Mouse (Mus musculus) lung, postnatal 0 days (tissue): ENCODE measurements around the gene 2900011O08Rik. TPM values are rescaled to one million over a fixed set of nuclear protein-coding genes. Genes with fewer than 3 reads are reported as not detected.

Source experiments
- ATAC-seq: fragments of 200-750 bp; cut with Nextera tagmentation; 2 replicates; pipeline ENCODE4 v1.8.0; 2017; ENCODE audit warnings: moderate library complexity
- DNase-seq: peaks from one replicate; pipeline ENCODE4 v3.0.0-alpha.2; 2016; ENCODE audit warnings: low spot score
- H3K27ac ChIP-seq: fragments of 300-500 bp; sonication (generic); 2 replicates; pipeline ENCODE4 v1.5.1; 2014; ENCODE audit warnings: antibody characterized with exemption, mild to moderate bottlenecking, low read length, mixed read lengths
- H3K27me3 ChIP-seq: fragments of 300-500 bp; sonication (generic); replicated peaks from 2 replicates; pipeline ENCODE4 v1.6.1; 2014; ENCODE audit warnings: low read length, mixed read lengths; ENCODE audit not compliant: insufficient read depth
- H3K36me3 ChIP-seq: fragments of 300-500 bp; sonication (generic); 2 replicates; pipeline ENCODE4 v1.6.1; 2014; ENCODE audit warnings: low read length, mixed read lengths; ENCODE audit not compliant: insufficient read depth
- H3K4me1 ChIP-seq: fragments of 300-500 bp; sonication (generic); 2 replicates; pipeline ENCODE4 v1.6.1; 2014; ENCODE audit warnings: antibody characterized with exemption, low read depth, low read length, mixed read lengths; ENCODE audit not compliant: insufficient read depth
- H3K4me2 ChIP-seq: fragments of 300-500 bp; sonication (generic); replicated peaks from 2 replicates; pipeline ENCODE4 v1.6.1; 2014; ENCODE audit warnings: low read depth, mild to moderate bottlenecking, low read length, moderate library complexity, mixed read lengths
- H3K4me3 ChIP-seq: fragments of 300-500 bp; sonication (generic); 2 replicates; pipeline ENCODE4 v1.5.1; 2014; ENCODE audit warnings: low read depth, low read length
- H3K9ac ChIP-seq: fragments of 300-500 bp; sonication (generic); replicated peaks from 2 replicates; pipeline ENCODE4 v1.6.1; 2014; ENCODE audit warnings: low read depth, mild to moderate bottlenecking
- H3K9me3 ChIP-seq: fragments of 300-500 bp; sonication (generic); 2 replicates; pipeline ENCODE4 v1.6.1; 2016; ENCODE audit warnings: low read length, mixed read lengths
- CTCF ChIP-seq: IDR thresholded peaks from 2 replicates; pipeline ENCODE4 v1.5.1; 2016; ENCODE audit warnings: antibody characterized with exemption, mild to moderate bottlenecking
- EP300 ChIP-seq: IDR thresholded peaks from 2 replicates; pipeline ENCODE4 v1.6.1; 2016; ENCODE audit warnings: antibody characterized with exemption, mild to moderate bottlenecking, control low read depth
- WGBS: fragments of 180-500 bp; shearing (Covaris S2); extraction: QIAGEN DNeasy Blood & Tissue Kit; methylation state at CpG from one replicate; pipeline ENCODE4 v1.1.7; 2014; 5-methylcytosine and 5-hydroxymethylcytosine counted together
- polyA plus RNA-seq: library from polyadenylated mRNA; unstranded; fragments of >200 nt; fragmentation: Nextera tagmentation; extraction: Ambion mirVana; gene quantifications from 2 replicates; pipeline ENCODE4 v1.2.1, GENCODE M21; 2015

Gene 2900011O08Rik
- polyA plus RNA-seq, 1 experiment from 2014 or later = not detected

DNA sequence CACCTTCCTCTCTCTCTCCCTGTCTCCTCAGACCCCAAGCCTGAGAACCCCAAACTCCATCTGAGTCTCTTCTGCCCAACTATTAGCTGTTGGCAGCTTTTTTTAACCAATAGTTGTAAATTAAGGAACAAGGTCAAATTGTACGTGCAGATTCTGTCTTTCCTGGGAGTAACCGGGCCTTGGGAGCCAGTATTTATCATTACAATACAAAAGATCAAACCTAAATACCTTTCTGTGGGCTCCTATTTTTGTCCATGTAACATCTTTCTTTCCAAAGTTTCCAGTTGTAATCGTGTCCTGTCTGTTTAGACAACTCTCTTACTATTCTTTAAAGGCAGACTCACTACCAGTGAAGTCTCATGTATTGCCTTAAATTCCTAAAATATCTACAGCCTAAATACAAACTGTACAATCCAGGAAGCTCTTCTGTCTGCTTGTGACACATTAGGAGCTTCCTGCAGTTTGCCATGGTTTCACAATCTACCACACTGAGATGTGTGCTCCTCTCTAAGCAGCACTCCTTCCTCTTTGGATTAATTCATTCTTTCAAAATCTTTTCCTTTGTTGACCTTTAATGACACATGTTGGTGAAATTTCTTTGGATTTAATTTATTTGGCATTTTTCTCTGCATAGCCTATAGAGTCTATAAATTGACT is 34.9 kb downstream of the 2900011O08Rik start:
- no peaks in the 10 kb centered on the region for H3K27me3 ChIP-seq
- WGBS = 64% methylated on average over 3 of the region's 3 CpGs
- no peak overlapping the region for H3K9ac ChIP-seq
- no peaks in the 10 kb centered on the region for H3K9me3 ChIP-seq
- no peaks in the 10 kb centered on the region for H3K36me3 ChIP-seq
- ATAC-seq (no peak), DNase-seq (no peak)
- no peaks in the 10 kb centered on the region for H3K4me1 ChIP-seq
- H3K4me2 ChIP-seq = no peak overlapping the region
- H3K4me3 ChIP-seq = no peak overlapping the region
- TF ChIP-seq EP300 = no peak
- H3K27ac ChIP-seq = no peak overlapping the region

DNA sequence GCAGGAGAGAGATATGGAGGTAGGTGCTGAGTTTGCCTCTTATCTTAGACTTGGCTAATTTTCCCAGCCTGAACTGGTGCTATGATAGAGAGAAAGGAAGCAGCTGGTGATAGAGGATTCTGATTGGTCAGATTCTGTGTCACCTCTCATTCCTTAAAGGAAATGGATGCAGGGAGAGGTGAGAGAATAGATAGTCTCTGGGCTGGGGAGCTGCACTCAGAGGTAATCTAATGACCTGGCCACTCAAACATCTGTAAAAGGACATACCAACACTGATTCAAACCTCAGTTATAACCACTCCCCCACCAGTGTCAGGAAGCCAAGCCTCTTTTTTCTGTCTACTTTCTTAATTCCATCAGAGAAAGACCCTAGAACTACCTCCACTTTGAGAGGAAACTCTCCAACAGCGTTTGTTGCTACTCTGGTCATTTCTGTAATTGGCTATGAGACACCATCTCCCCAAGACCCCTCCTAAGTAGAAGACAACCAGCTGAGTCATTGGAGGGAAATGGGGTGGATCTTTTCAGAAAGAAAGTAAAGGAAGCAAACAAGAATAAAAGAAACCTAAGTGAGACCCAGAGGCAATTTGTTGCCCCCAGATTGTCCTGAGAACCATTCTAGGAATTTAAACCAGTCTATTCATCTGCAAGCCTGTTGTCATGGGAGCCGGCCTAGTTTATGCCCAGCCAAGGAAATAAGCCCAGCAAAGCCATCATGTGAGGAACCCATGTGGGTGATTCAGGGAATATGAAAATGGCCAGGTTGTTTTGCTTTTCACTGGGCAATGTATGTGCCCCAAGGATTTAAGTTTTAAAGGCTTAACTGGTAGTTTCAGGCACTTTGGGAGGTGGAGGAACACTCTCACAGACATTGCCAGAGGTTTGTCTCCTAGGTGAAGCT is 38.9 kb downstream of the 2900011O08Rik start:
- Histone ChIP-seq H3K4me2 (no peak overlapping the region), H3K4me3 (no peak overlapping the region), H3K27ac (no peak overlapping the region), H3K9me3 (no peaks in the 10 kb centered on the region), H3K9ac (no peak overlapping the region), H3K27me3 (no peaks in the 10 kb centered on the region), H3K36me3 (no peaks in the 10 kb centered on the region), H3K4me1 (no peaks in the 10 kb centered on the region)
- ATAC-seq (no peak), DNase-seq (no peak)
- 70% methylated on average over 2 of the region's 2 CpGs for WGBS
- no peak for TF ChIP-seq EP300
- TF ChIP-seq CTCF = no peak

GRCm38 (mm10) chr16:14029072-14029471 is 42.7 kb downstream of the 2900011O08Rik start:
- no peak for ATAC-seq
- no peaks in the 10 kb centered on the region for H3K27me3 ChIP-seq
- TF ChIP-seq CTCF = no peak
- TF ChIP-seq EP300 = no peak

DNA sequence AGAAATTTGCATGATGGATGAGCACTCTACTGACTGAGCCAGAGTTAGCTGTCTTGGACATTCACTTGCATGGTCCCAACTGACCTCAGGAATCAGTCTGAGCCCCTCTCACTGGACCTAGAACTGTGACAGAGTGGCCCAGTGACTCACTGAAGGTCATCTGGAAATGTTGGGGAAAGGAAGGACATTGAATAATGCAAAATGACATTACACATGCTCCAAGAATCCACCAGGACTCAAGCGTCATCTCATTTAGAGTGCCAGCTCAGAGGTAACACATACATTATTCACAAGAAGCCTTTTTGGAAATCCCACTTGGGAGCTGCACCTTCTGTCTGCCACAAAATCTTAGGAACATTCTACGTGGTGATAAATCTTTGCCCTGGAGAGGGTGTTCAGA is 43.4 kb downstream of the 2900011O08Rik start:
- Histone ChIP-seq H3K27ac (no peak overlapping the region), H3K4me3 (no peak overlapping the region), H3K9me3 (no peaks in the 10 kb centered on the region), H3K9ac (no peak overlapping the region), H3K27me3 (no peaks in the 10 kb centered on the region), H3K36me3 (no peaks in the 10 kb centered on the region), H3K4me1 (no peaks in the 10 kb centered on the region), H3K4me2 (no peak overlapping the region)
- no peak for DNase-seq
- TF ChIP-seq CTCF = no peak
- no peak for ATAC-seq
- WGBS = 70% methylated on average over 2 of the region's 2 CpGs

More at GRCm38 (mm10) chr16:14029072-14029471, 42.7 kb downstream of the 2900011O08Rik start:
- H3K4me3 ChIP-seq = no peak overlapping the region
- no peak for DNase-seq
- no peak overlapping the region for H3K9ac ChIP-seq
- no peaks in the 10 kb centered on the region for H3K4me1 ChIP-seq
- no peaks in the 10 kb centered on the region for H3K36me3 ChIP-seq
- no peak overlapping the region for H3K4me2 ChIP-seq
- 48% methylated on average over 2 of the region's 2 CpGs for WGBS
- no peaks in the 10 kb centered on the region for H3K9me3 ChIP-seq
- H3K27ac ChIP-seq = no peak overlapping the region

DNA sequence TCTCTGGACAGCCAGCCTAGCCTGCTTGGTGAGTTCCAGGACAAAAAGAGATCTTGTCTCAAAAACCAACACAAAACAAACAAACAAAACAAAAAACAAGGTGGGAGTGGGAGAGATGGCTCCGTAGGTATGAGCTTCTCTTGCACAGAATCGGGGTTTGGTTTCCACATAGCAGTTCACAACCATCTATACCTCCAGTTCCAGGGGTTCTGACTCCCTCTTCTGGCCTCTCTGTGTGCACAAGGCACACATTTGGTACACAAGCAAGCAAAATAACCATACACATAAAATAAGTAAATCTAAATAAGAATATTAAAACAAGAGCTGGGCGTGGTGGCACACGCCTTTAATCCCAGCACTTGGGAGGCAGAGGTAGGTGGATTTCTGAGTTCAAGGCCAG is 44.2 kb downstream of the 2900011O08Rik start:
- Histone ChIP-seq H3K27me3 (no peaks in the 10 kb centered on the region), H3K36me3 (no peaks in the 10 kb centered on the region), H3K27ac (no peak overlapping the region), H3K4me1 (no peaks in the 10 kb centered on the region), H3K4me2 (no peak overlapping the region), H3K4me3 (no peak overlapping the region), H3K9ac (no peak overlapping the region), H3K9me3 (no peaks in the 10 kb centered on the region)
- 81% methylated on average over 4 of the region's 4 CpGs for WGBS
- ATAC-seq (no peak), DNase-seq (no peak)
- TF ChIP-seq EP300 (no peak), CTCF (peak; percentile 28; the same call in 1 of the 2 replicates)

DNA sequence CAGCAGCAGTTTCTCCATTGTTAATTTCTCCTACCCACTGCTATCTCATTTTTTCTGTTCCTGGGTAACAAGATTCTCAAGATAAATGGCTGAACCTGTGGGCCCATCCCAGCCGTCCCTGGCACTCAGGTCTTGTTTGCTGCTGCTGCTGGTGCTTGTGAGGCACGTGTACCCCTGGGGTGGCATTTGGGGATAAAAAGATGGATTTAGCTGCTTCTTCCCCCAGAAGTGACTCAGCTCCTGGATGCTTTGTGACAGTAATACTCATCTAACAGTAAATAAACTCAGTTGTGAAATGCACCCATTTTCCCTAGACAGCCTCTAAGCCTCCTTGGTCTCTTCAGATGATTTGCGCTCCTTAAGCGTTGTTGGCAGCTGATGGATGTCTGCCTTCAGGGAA is 46.7 kb downstream of the 2900011O08Rik start:
- no peak overlapping the region for H3K9ac ChIP-seq
- H3K4me1 ChIP-seq = no peaks in the 10 kb centered on the region
- ATAC-seq (no peak), DNase-seq (no peak)
- H3K4me2 ChIP-seq = no peak overlapping the region
- WGBS = 63% methylated on average over 4 of the region's 4 CpGs
- no peak for TF ChIP-seq CTCF
- no peak for TF ChIP-seq EP300
- no peaks in the 10 kb centered on the region for H3K27me3 ChIP-seq
- no peak overlapping the region for H3K27ac ChIP-seq
- H3K36me3 ChIP-seq = no peaks in the 10 kb centered on the region
- no peak overlapping the region for H3K4me3 ChIP-seq
- H3K9me3 ChIP-seq = no peaks in the 10 kb centered on the region
